ENCODE assay signal across 8 mouse cellular contexts in genomic region chr7:140036281-140037170, GRCm38 (mm10). TPM values are rescaled to one million over a fixed set of nuclear protein-coding genes. Genes with fewer than 3 reads are reported as not detected.
DNase-seq lines count a peak whose midpoint lies in the region; ATAC-seq lines count a peak whose summit lies in the region.

Zfp511 (plus strand) TSS chr7:140036391.
Tubgcp2 (minus strand) TSS chr7:140036669.

- H3K27me3 ChIP-seq in hindbrain, embryonic 15.5 days = no peaks in the 10 kb centered on the region

- peaks cover 24% of the 10 kb centered on the region for H3K36me3 ChIP-seq in hindbrain, embryonic 15.5 days

- H3K4me1 ChIP-seq in hindbrain, embryonic 15.5 days (replicated peaks) = peaks cover 24% of the 10 kb centered on the region

- peak within 1 kb of the TSS; percentile 90 for H3K9ac ChIP-seq in hindbrain, embryonic 15.5 days

- peak within 1 kb of the TSS; percentile 96 for H3K27ac ChIP-seq in hindbrain, embryonic 15.5 days (replicated peaks)

- H3K9me3 ChIP-seq in hindbrain, embryonic 15.5 days = no peaks in the 10 kb centered on the region

- DNase-seq in T-cell, adult 2 months (ENCODE audit: low spot score) = peak; percentile 78
- peak; percentile 95 for DNase-seq in cerebellum, postnatal 36 days
- DNase-seq in frontal cortex, postnatal 36 days (ENCODE audit: low spot score in 2 of 2) = peak; percentile 90 to 93
- peak; percentile 89 for DNase-seq in left cerebral cortex, adult 11 months (ENCODE audit: low spot score)
- DNase-seq in lung, postnatal 4 days = peak; percentile 96 to 97
- DNase-seq in retina, postnatal 7 days (ENCODE audit: low read depth, low spot score) = peak; percentile 91
- DNase-seq in urinary bladder, adult 2 months (ENCODE audit: low spot score) = peak; percentile 90

- H3K4me2 ChIP-seq in hindbrain, embryonic 15.5 days = peak within 1 kb of the TSS; percentile 89

- WGBS in hindbrain, embryonic 15.5 days = under 1% methylated on average over 68 of the region's 69 CpGs

- peak within 1 kb of the TSS; percentile 98 for H3K4me3 ChIP-seq in hindbrain, embryonic 15.5 days

- peak; percentile 96 for ATAC-seq in hindbrain, embryonic 15.5 days (ENCODE audit: low FRiP score, low read depth)

RNA-seq across cellular contexts. Expression of gene Zfp511, which starts in this region (rescaled TPM):
- polyA plus RNA-seq in hindbrain, embryonic 15.5 days (2015; fragmentation: Nextera tagmentation; extraction: Ambion mirVana) = 48.1 and 56.8 TPM in 2 replicates
- 72.4 and 98.7 TPM in 2 replicates for polyA plus RNA-seq in urinary bladder, adult 2 months (2012; rRNA removed)

RNA-seq across cellular contexts. Expression of gene Tubgcp2, which starts in this region (rescaled TPM):
- 53.3 and 56.6 TPM in 2 replicates for polyA plus RNA-seq in hindbrain, embryonic 15.5 days (2015; fragmentation: Nextera tagmentation; extraction: Ambion mirVana)
- 33.2 and 33.3 TPM in 2 replicates for polyA plus RNA-seq in urinary bladder, adult 2 months (2012; rRNA removed)

Comparison
In these comparisons a context has a peak if more than half of its experiments do, and no peak if none do; other contexts are left out.
1. Peak in every context shown above with its lines: DNase-seq, ATAC-seq, H3K4me3 ChIP-seq and H3K27ac ChIP-seq.